Comparison of ENCODE assay signal across 14 mouse cellular contexts in the genomic region with DNA sequence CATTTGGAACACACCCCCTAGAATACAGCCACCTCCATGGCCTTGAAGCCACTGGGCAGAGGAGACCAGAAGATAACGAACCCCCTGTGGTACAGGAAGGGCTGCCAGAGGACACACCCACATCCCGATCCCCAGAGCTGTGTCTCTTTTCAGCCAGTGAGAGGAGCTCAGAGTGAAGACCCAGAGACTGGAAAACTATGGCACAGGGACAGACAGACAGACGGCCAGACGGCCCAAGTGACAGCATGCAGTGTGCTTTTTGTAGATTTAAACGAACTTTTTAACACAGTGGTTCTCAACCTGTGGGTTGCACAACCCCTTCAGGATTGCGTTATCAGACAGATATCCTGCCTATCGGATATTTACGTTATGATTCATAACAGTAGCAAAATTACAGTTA.
A peak's percentile ranks its signal among the peaks of the same experiment; 100 is the strongest.
DNase-seq lines count a peak whose midpoint lies in the region; ATAC-seq and TF ChIP-seq lines count a peak whose summit lies in the region.
"Had no signal": no experiment of that assay in that cellular context is flagged by ENCODE, and none has a peak within 500 bp of the region (broad histone marks: within the 10 kb centered on the region; RNA-seq: fewer than 3 reads in every experiment).

No protein-coding gene starts in this region.

- H3K9me3 ChIP-seq in forebrain, embryonic 12.5 days = no peaks in the 10 kb centered on the region
- no peaks in the 10 kb centered on the region for H3K9me3 ChIP-seq in forebrain, embryonic 11.5 days (ENCODE audit: control insufficient read depth, low read length)
- no peaks in the 10 kb centered on the region for H3K9me3 ChIP-seq in kidney, embryonic 16.5 days (ENCODE audit: low read length)
- H3K9me3 ChIP-seq in kidney, embryonic 15.5 days (replicated peaks) = no peaks in the 10 kb centered on the region
- no peaks in the 10 kb centered on the region for H3K9me3 ChIP-seq in forebrain, embryonic 16.5 days (ENCODE audit: control insufficient read depth, low read length)
- H3K9me3 ChIP-seq: embryonic facial prominence, embryonic 12.5 days; limb, embryonic 13.5 days; liver, embryonic 15.5 days had no signal

- H3K9ac ChIP-seq in forebrain, embryonic 12.5 days = no peak overlapping the region
- H3K9ac ChIP-seq in forebrain, embryonic 11.5 days (ENCODE audit: low read length) = no peak overlapping the region
- 0 out of 2 replicates have a peak overlapping the region, but pooled peaks have one; percentile 11 for H3K9ac ChIP-seq in kidney, embryonic 16.5 days (replicated peaks; ENCODE audit: low read length)
- H3K9ac ChIP-seq in kidney, embryonic 15.5 days = no peak overlapping the region
- H3K9ac ChIP-seq in forebrain, embryonic 16.5 days (replicated peaks; ENCODE audit: low read depth, low read length) = no peak overlapping the region
- H3K9ac ChIP-seq: embryonic facial prominence, embryonic 12.5 days; limb, embryonic 13.5 days; liver, embryonic 15.5 days had no signal

- peaks cover 49% of the 10 kb centered on the region for H3K4me1 ChIP-seq in forebrain, embryonic 12.5 days
- peaks cover 5% of the 10 kb centered on the region for H3K4me1 ChIP-seq in forebrain, embryonic 11.5 days (replicated peaks; ENCODE audit: control insufficient read depth, insufficient read depth, low read length)
- peaks cover 11% of the 10 kb centered on the region for H3K4me1 ChIP-seq in kidney, embryonic 16.5 days (ENCODE audit: insufficient read depth, low read length)
- H3K4me1 ChIP-seq in kidney, embryonic 15.5 days = peaks cover 25% of the 10 kb centered on the region
- peaks cover 35% of the 10 kb centered on the region for H3K4me1 ChIP-seq in forebrain, embryonic 16.5 days (replicated peaks; ENCODE audit: control insufficient read depth, insufficient read depth, low read length)

- WGBS in forebrain, embryonic 12.5 days = 72% methylated on average over 8 of the region's 8 CpGs
- 77% methylated on average over 8 of the region's 8 CpGs for WGBS in forebrain, embryonic 11.5 days
- 77% methylated on average over 8 of the region's 8 CpGs for WGBS in kidney, embryonic 16.5 days
- WGBS in kidney, embryonic 15.5 days = 68% methylated on average over 8 of the region's 8 CpGs
- WGBS in forebrain, embryonic 16.5 days = 62% methylated on average over 8 of the region's 8 CpGs

- DNase-seq in forebrain, embryonic 11.5 days (ENCODE audit: low spot score) = no peak
- peak; percentile 39 for DNase-seq in MEL-GATA-1-ER (ENCODE audit: extremely low read depth, low read depth)
- DNase-seq in layer of hippocampus, adult 2 months (ENCODE audit: low spot score in 2 of 2) = no peak
- DNase-seq: cerebellum, postnatal 36 days had no signal

- H3K27ac ChIP-seq in forebrain, embryonic 12.5 days = peak overlapping the region; percentile 50; the same call in 1 of the 2 replicates
- no peak overlapping the region for H3K27ac ChIP-seq in forebrain, embryonic 11.5 days (ENCODE audit: low read depth, low read length)
- 0 out of 2 replicates have a peak overlapping the region, but pooled peaks have one; percentile 7 for H3K27ac ChIP-seq in kidney, embryonic 16.5 days (ENCODE audit: low read length)
- no peak overlapping the region for H3K27ac ChIP-seq in kidney, embryonic 15.5 days
- H3K27ac ChIP-seq in forebrain, embryonic 16.5 days (ENCODE audit: low read length) = peak overlapping the region; percentile 4; the same call in 1 of the 2 replicates
- H3K27ac ChIP-seq in layer of hippocampus, adult 2 months = no peak overlapping the region
- H3K27ac ChIP-seq: kidney, postnatal 0 days; limb, embryonic 13.5 days; liver, embryonic 15.5 days had no signal

- no peak for ATAC-seq in forebrain, embryonic 12.5 days (ENCODE audit: low FRiP score)
- ATAC-seq in forebrain, embryonic 11.5 days (replicated peaks; ENCODE audit: low FRiP score) = no peak
- ATAC-seq in kidney, embryonic 16.5 days (ENCODE audit: low FRiP score, low TSS enrichment) = no peak
- no peak for ATAC-seq in kidney, embryonic 15.5 days (replicated peaks; ENCODE audit: low FRiP score)
- no peak for ATAC-seq in forebrain, embryonic 16.5 days
- ATAC-seq in erythroblast, adult 5-6 weeks (replicated peaks; ENCODE audit: low FRiP score, poor library complexity, severe bottlenecking) = no peak
- ATAC-seq: inflammation-experienced regulatory T-cells, adult 6 months had no signal

- H3K4me3 ChIP-seq in forebrain, embryonic 12.5 days (replicated peaks) = no peak overlapping the region
- no peak overlapping the region for H3K4me3 ChIP-seq in forebrain, embryonic 11.5 days (ENCODE audit: low read depth, low read length)
- H3K4me3 ChIP-seq in kidney, embryonic 16.5 days (ENCODE audit: low read length) = no peak overlapping the region
- no peak overlapping the region for H3K4me3 ChIP-seq in kidney, embryonic 15.5 days (replicated peaks)
- H3K4me3 ChIP-seq in forebrain, embryonic 16.5 days (replicated peaks; ENCODE audit: low read length) = no peak overlapping the region
- no peak overlapping the region for H3K4me3 ChIP-seq in layer of hippocampus, adult 2 months
- H3K4me3 ChIP-seq: embryonic facial prominence, embryonic 12.5 days; limb, embryonic 13.5 days; liver, embryonic 15.5 days had no signal

- no peak for TF ChIP-seq CTCF in layer of hippocampus, adult 2 months (conservative IDR thresholded peaks at IDR 0.05)

- H3K27me3 ChIP-seq in forebrain, embryonic 12.5 days = no peaks in the 10 kb centered on the region
- no peaks in the 10 kb centered on the region for H3K27me3 ChIP-seq in forebrain, embryonic 11.5 days (ENCODE audit: control insufficient read depth, insufficient read depth, low read length)
- H3K27me3 ChIP-seq in kidney, embryonic 16.5 days (ENCODE audit: insufficient read depth, low read length) = no peaks in the 10 kb centered on the region
- H3K27me3 ChIP-seq in kidney, embryonic 15.5 days = no peaks in the 10 kb centered on the region
- H3K27me3 ChIP-seq in forebrain, embryonic 16.5 days (replicated peaks; ENCODE audit: control insufficient read depth, insufficient read depth, low read length) = no peaks in the 10 kb centered on the region
- H3K27me3 ChIP-seq: embryonic facial prominence, embryonic 12.5 days; limb, embryonic 13.5 days; liver, embryonic 15.5 days had no signal

- no peak overlapping the region for H3K4me2 ChIP-seq in forebrain, embryonic 12.5 days
- H3K4me2 ChIP-seq in forebrain, embryonic 11.5 days (ENCODE audit: low read depth, low read length, severe bottlenecking) = no peak overlapping the region
- no peak overlapping the region for H3K4me2 ChIP-seq in kidney, embryonic 16.5 days (replicated peaks; ENCODE audit: low read depth, low read length)
- no peak overlapping the region for H3K4me2 ChIP-seq in kidney, embryonic 15.5 days
- no peak overlapping the region for H3K4me2 ChIP-seq in forebrain, embryonic 16.5 days (ENCODE audit: low read length)
- H3K4me2 ChIP-seq: embryonic facial prominence, embryonic 12.5 days; limb, embryonic 13.5 days; liver, embryonic 15.5 days had no signal

- no peaks in the 10 kb centered on the region for H3K36me3 ChIP-seq in forebrain, embryonic 12.5 days (replicated peaks)
- no peaks in the 10 kb centered on the region for H3K36me3 ChIP-seq in forebrain, embryonic 11.5 days (ENCODE audit: control insufficient read depth, insufficient read depth, low read length)
- no peaks in the 10 kb centered on the region for H3K36me3 ChIP-seq in kidney, embryonic 16.5 days (ENCODE audit: insufficient read depth, low read length)
- no peaks in the 10 kb centered on the region for H3K36me3 ChIP-seq in kidney, embryonic 15.5 days
- no peaks in the 10 kb centered on the region for H3K36me3 ChIP-seq in forebrain, embryonic 16.5 days (ENCODE audit: control insufficient read depth, insufficient read depth)
- H3K36me3 ChIP-seq: embryonic facial prominence, embryonic 12.5 days; limb, embryonic 13.5 days; liver, embryonic 15.5 days had no signal

Comparison
In these comparisons a context has a peak if more than half of its experiments do, and no peak if none do; other contexts are left out.
1. H3K27ac ChIP-seq: peak in forebrain, embryonic 12.5 days (single experiment), kidney, embryonic 16.5 days (single experiment) and forebrain, embryonic 16.5 days (single experiment); none in forebrain, embryonic 11.5 days (single experiment), kidney, embryonic 15.5 days (single experiment) and layer of hippocampus, adult 2 months (single experiment).